Mouse (Mus musculus): ENCODE results near the gene Cul9. TPM values are rescaled to one million over a fixed set of nuclear protein-coding genes. Genes with fewer than 3 reads are reported as not detected.

The Cul9 gene
- polyA plus RNA-seq, 1 experiment from 2014 or later, result 7.5 TPM

GRCm38 (mm10) chr17:46525065-46525464, 21.1 kb downstream of the Cul9 start:
- 79% methylated on average over 10 of the region's 10 CpGs for WGBS
- Histone ChIP-seq H3K4me2 (no peak overlapping the region), H3K27me3 (peaks cover 17% of the 10 kb centered on the region; the same call in 1 of the 2 replicates), H3K4me1 (0 out of 2 replicates have a peak, but pooled peaks cover 2% of the 10 kb centered on the region), H3K4me3 (no peak overlapping the region), H3K36me3 (peaks cover 39% of the 10 kb centered on the region), H3K27ac (no peak overlapping the region), H3K9me3 (no peaks in the 10 kb centered on the region), H3K9ac (no peak overlapping the region)
- ATAC-seq (ENCODE audit: insufficient number of reproducible peaks, low FRiP score, low TSS enrichment, low read depth), result no peak

- Histone ChIP-seq H3K4me1 (0 out of 2 replicates have a peak, but pooled peaks cover 2% of the 10 kb centered on the region), H3K27me3 (peaks cover 20% of the 10 kb centered on the region), H3K27ac (no peak overlapping the region), H3K9ac (no peak overlapping the region), H3K4me3 (no peak overlapping the region), H3K36me3 (peaks cover 31% of the 10 kb centered on the region; the same call in 1 of the 2 replicates), H3K4me2 (no peak overlapping the region), H3K9me3 (no peaks in the 10 kb centered on the region)
- 39% methylated on average over 24 of the region's 24 CpGs for WGBS
- ATAC-seq (ENCODE audit: insufficient number of reproducible peaks, low FRiP score, low TSS enrichment, low read depth), result no peak
Measured at GRCm38 (mm10) chr17:46521963-46522668, 24.1 kb downstream of the Cul9 start.

DNA sequence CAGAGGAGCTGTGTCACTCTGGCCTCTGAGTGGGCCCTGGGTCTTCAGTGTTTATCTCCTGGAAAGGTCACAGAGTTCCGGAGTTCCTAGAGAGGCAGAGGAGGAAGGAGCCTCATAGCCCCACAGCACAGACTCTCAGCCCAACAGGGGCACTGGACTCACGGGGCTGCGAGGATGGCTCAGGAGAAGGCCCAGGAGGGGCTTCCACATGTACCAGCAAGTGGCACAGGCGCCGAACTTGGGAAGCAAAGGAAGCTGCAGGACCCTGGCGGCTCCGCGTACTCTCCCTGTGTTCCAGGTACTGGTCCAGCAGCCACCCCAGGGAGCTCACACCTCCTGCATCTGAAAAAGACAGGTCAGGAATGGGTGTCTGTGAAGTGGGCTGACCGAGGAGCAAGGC, 25.0 kb downstream of the Cul9 start:
- H3K4me2 ChIP-seq, result 0 out of 2 replicates have a peak overlapping the region, but pooled peaks have one; percentile 26
- H3K27ac ChIP-seq, result no peak overlapping the region
- 75% methylated on average over 9 of the region's 9 CpGs for WGBS
- peaks cover 27% of the 10 kb centered on the region; the same call in 1 of the 2 replicates for H3K36me3 ChIP-seq
- peak overlapping the region; percentile 24; the same call in 1 of the 2 replicates for H3K4me3 ChIP-seq
- H3K9ac ChIP-seq, result 0 out of 2 replicates have a peak overlapping the region, but pooled peaks have one; percentile 11
- peaks cover 20% of the 10 kb centered on the region for H3K27me3 ChIP-seq
- no peak for ATAC-seq (ENCODE audit: insufficient number of reproducible peaks, low FRiP score, low TSS enrichment, low read depth)
- 0 out of 2 replicates have a peak, but pooled peaks cover 2% of the 10 kb centered on the region for H3K4me1 ChIP-seq
- no peaks in the 10 kb centered on the region for H3K9me3 ChIP-seq

- no peak overlapping the region for H3K27ac ChIP-seq
- H3K4me1 ChIP-seq, result 0 out of 2 replicates have a peak, but pooled peaks cover 2% of the 10 kb centered on the region
- peak overlapping the region; percentile 24 for H3K4me3 ChIP-seq
- H3K36me3 ChIP-seq, result peaks cover 21% of the 10 kb centered on the region; the same call in 1 of the 2 replicates
- no peak overlapping the region for H3K9ac ChIP-seq
- WGBS, result 39% methylated on average over 25 of the region's 25 CpGs
- H3K9me3 ChIP-seq, result no peaks in the 10 kb centered on the region
- H3K4me2 ChIP-seq, result peak overlapping the region; percentile 26; the same call in 1 of the 2 replicates
- no peak for ATAC-seq (ENCODE audit: insufficient number of reproducible peaks, low FRiP score, low TSS enrichment, low read depth)
- peaks cover 20% of the 10 kb centered on the region for H3K27me3 ChIP-seq
Measured at GRCm38 (mm10) chr17:46520385-46520979, 25.7 kb downstream of the Cul9 start.

GRCm38 (mm10) chr17:46519971-46520370, 26.2 kb downstream of the Cul9 start:
- H3K27me3 ChIP-seq, result peaks cover 20% of the 10 kb centered on the region
- peaks cover 18% of the 10 kb centered on the region; the same call in 1 of the 2 replicates for H3K36me3 ChIP-seq
- WGBS, result 54% methylated on average over 10 of the region's 10 CpGs
- no peak overlapping the region for H3K9ac ChIP-seq
- peak overlapping the region; percentile 26 for H3K4me2 ChIP-seq
- H3K4me3 ChIP-seq, result peak overlapping the region; percentile 24
- no peak for ATAC-seq (ENCODE audit: insufficient number of reproducible peaks, low FRiP score, low TSS enrichment, low read depth)
- no peaks in the 10 kb centered on the region for H3K9me3 ChIP-seq
- H3K4me1 ChIP-seq, result no peaks in the 10 kb centered on the region
- no peak overlapping the region for H3K27ac ChIP-seq

DNA sequence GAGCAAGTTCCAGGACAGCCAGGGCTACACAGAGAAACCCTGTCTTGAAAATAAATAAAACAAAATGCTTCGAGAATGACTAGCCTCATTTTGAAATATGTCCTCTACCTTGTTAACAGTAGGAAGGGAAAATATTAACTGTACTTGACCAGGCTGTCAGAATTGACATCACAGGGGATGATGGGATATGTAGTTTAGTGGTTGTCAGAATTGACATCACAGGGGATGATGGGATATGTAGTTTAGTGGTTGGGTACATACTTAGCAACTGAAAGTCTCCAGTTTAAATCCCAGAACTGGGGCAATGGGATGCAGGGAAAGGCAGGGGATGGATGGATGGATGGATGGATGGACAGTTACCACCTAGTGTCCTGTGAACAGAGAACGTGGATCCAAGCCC, 32.9 kb downstream of the Cul9 start:
- H3K4me3 ChIP-seq, result no peak overlapping the region
- no peak overlapping the region for H3K9ac ChIP-seq
- no peak for ATAC-seq (ENCODE audit: insufficient number of reproducible peaks, low FRiP score, low TSS enrichment, low read depth)
- no peak overlapping the region for H3K4me2 ChIP-seq
- H3K36me3 ChIP-seq, result peaks cover 9% of the 10 kb centered on the region; the same call in 1 of the 2 replicates
- no peak overlapping the region for H3K27ac ChIP-seq
- 61% methylated on average over 2 of the region's 2 CpGs for WGBS
- no peaks in the 10 kb centered on the region for H3K4me1 ChIP-seq
- no peaks in the 10 kb centered on the region for H3K27me3 ChIP-seq
- no peaks in the 10 kb centered on the region for H3K9me3 ChIP-seq

- Histone ChIP-seq H3K4me2 (no peak overlapping the region), H3K4me3 (no peak overlapping the region), H3K36me3 (peaks cover 5% of the 10 kb centered on the region; the same call in 1 of the 2 replicates), H3K27me3 (no peaks in the 10 kb centered on the region), H3K9me3 (no peaks in the 10 kb centered on the region), H3K4me1 (no peaks in the 10 kb centered on the region), H3K27ac (no peak overlapping the region), H3K9ac (no peak overlapping the region)
- 0 out of 2 replicates have a peak, but pooled peaks have one; percentile 32 for ATAC-seq (ENCODE audit: insufficient number of reproducible peaks, low FRiP score, low TSS enrichment, low read depth)
- WGBS, result 47% methylated on average over 11 of the region's 11 CpGs
Measured at GRCm38 (mm10) chr17:46511059-46511710, 35.0 kb downstream of the Cul9 start.

DNA sequence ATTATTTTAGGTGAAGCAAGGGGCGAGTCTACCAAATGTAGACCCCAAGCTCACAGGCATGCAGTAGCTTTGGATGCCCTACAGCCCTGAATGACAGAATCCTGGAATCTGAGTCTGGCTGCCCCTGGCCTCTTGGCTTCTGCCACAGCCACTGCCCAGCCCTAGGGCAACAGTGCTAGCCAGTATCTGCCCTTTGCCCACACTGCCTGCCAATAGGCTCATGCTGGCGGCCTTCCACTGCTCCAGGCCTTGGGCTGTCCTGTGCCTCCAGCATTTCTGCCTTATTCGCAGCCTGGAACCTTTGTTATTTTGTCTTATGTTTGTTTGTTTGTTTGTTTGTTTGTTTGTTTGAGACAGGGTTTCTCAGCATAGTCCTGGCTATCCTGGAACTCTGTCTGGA, 40.6 kb downstream of the Cul9 start:
- peaks cover 14% of the 10 kb centered on the region for H3K36me3 ChIP-seq
- no peak overlapping the region for H3K4me3 ChIP-seq
- no peak overlapping the region for H3K27ac ChIP-seq
- H3K27me3 ChIP-seq, result no peaks in the 10 kb centered on the region
- no peak overlapping the region for H3K4me2 ChIP-seq
- no peak overlapping the region for H3K9ac ChIP-seq
- ATAC-seq (ENCODE audit: insufficient number of reproducible peaks, low FRiP score, low TSS enrichment, low read depth), result no peak
- H3K4me1 ChIP-seq, result no peaks in the 10 kb centered on the region
- H3K9me3 ChIP-seq, result no peaks in the 10 kb centered on the region
- WGBS, result 85% methylated on average over 3 of the region's 3 CpGs

DNA sequence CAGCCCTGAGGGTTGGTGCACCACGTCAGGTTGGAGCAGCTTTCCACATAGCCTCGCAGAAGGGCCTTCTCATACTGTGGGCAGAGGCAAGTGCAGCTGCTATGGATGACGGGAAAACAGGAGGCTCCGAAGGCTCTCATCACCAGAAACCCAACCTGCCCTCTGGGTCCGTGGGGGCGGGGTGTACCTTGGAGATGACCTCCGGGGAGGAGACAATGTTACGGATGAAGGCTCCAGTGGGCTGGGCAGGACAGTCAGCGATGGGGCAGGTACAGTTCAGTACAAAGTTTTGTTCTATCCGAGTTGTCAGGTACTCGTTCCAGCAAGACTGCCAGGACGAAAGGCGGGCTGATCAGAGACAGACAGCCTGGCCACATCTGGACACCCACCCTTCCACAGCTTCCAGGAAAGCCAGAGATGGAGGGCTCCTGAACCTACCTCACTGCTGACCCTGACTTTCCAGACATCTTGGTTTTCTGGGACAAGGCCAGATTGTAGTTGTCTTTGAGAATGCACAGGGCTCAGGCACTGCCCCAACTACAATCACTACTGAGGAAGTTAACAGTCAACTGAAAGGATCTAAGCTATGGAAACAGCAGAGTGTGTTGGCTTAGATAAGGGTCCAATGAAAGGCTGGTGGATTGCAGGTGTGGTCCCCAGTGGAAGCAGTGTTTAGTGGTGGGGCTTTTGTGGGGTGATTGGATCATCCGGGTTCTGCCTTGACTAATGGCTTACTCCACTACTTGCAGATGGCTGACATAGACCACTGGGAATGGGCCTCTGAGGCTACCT, 42.1 kb downstream of the Cul9 start:
- H3K4me2 ChIP-seq, result no peak overlapping the region
- WGBS, result 74% methylated on average over 14 of the region's 14 CpGs

GRCm38 (mm10) chr17:46502775-46503174, 43.4 kb downstream of the Cul9 start:
- WGBS, result 82% methylated on average over 2 of the region's 2 CpGs
- H3K9me3 ChIP-seq, result no peaks in the 10 kb centered on the region
- 0 out of 2 replicates have a peak, but pooled peaks cover 4% of the 10 kb centered on the region for H3K4me1 ChIP-seq
- no peaks in the 10 kb centered on the region for H3K27me3 ChIP-seq
- H3K4me3 ChIP-seq, result no peak overlapping the region
- no peak overlapping the region for H3K9ac ChIP-seq
- peaks cover 16% of the 10 kb centered on the region for H3K36me3 ChIP-seq
- no peak overlapping the region for H3K27ac ChIP-seq
- no peak for ATAC-seq (ENCODE audit: insufficient number of reproducible peaks, low FRiP score, low TSS enrichment, low read depth)
- no peak overlapping the region for H3K4me2 ChIP-seq

More for the DNA sequence above, 42.1 kb downstream of the Cul9 start:
- Histone ChIP-seq H3K9ac (no peak overlapping the region), H3K4me1 (no peaks in the 10 kb centered on the region), H3K27me3 (no peaks in the 10 kb centered on the region), H3K36me3 (peaks cover 18% of the 10 kb centered on the region), H3K4me3 (no peak overlapping the region), H3K9me3 (no peaks in the 10 kb centered on the region), H3K27ac (no peak overlapping the region)
- ATAC-seq (ENCODE audit: insufficient number of reproducible peaks, low FRiP score, low TSS enrichment, low read depth), result no peak

GRCm38 (mm10) chr17:46497956-46498355, 48.2 kb downstream of the Cul9 start:
- no peak for ATAC-seq (ENCODE audit: insufficient number of reproducible peaks, low FRiP score, low TSS enrichment, low read depth)
- no peak overlapping the region for H3K4me2 ChIP-seq

More at GRCm38 (mm10) chr17:46497956-46498355, 48.2 kb downstream of the Cul9 start:
- peaks cover 10% of the 10 kb centered on the region; the same call in 1 of the 2 replicates for H3K36me3 ChIP-seq
- H3K4me3 ChIP-seq, result no peak overlapping the region
- H3K9ac ChIP-seq, result no peak overlapping the region
- no peak overlapping the region for H3K27ac ChIP-seq
- no peaks in the 10 kb centered on the region for H3K9me3 ChIP-seq
- H3K4me1 ChIP-seq, result peaks cover 12% of the 10 kb centered on the region
- 72% methylated on average over 8 of the region's 8 CpGs for WGBS
- peaks cover 10% of the 10 kb centered on the region; the same call in 1 of the 2 replicates for H3K27me3 ChIP-seq

Data from limb, embryonic 15.5 days (tissue).